ENCODE assay signal across 29 mouse cellular contexts in genomic region chr17:28936133-28936532, GRCm38 (mm10). TPM values are rescaled to one million over a fixed set of nuclear protein-coding genes. Genes with fewer than 3 reads are reported as not detected.
DNase-seq lines count a peak whose midpoint lies in the region; ATAC-seq lines count a peak whose summit lies in the region.
"Had no signal": no experiment of that assay in that cellular context is flagged by ENCODE, and none has a peak within 500 bp of the region (broad histone marks: within the 10 kb centered on the region; RNA-seq: fewer than 3 reads in every experiment).

No protein-coding gene starts in this region.

- no peaks in the 10 kb centered on the region for H3K36me3 ChIP-seq in liver, embryonic 13.5 days
- no peaks in the 10 kb centered on the region for H3K36me3 ChIP-seq in kidney, embryonic 15.5 days
- H3K36me3 ChIP-seq: heart, embryonic 15.5 days; midbrain, embryonic 13.5 days had no signal

- peak; percentile 43; the same call in 1 of the 2 replicates for ATAC-seq in erythroid progenitor cell, adult 5-6 weeks (replicated peaks; ENCODE audit: low FRiP score, poor library complexity, severe bottlenecking)
- ATAC-seq in liver, embryonic 13.5 days (ENCODE audit: low read depth): peak; percentile 77
- 0 out of 2 replicates have a peak, but pooled peaks have one; percentile 4 for ATAC-seq in megakaryocyte progenitor cell, adult 5-6 weeks (replicated peaks; ENCODE audit: poor library complexity)
- no peak for ATAC-seq in kidney, embryonic 15.5 days (replicated peaks; ENCODE audit: low FRiP score)
- ATAC-seq: forebrain, embryonic 13.5 days; midbrain, embryonic 13.5 days had no signal

- no peak overlapping the region for H3K4me3 ChIP-seq in liver, embryonic 13.5 days (replicated peaks)
- H3K4me3 ChIP-seq in kidney, embryonic 15.5 days (replicated peaks): no peak overlapping the region
- H3K4me3 ChIP-seq: forebrain, embryonic 13.5 days; heart, adult 2 months; heart, embryonic 15.5 days; layer of hippocampus, adult 2 months; left cerebral cortex, adult 2 months; midbrain, embryonic 13.5 days had no signal

- H3K9ac ChIP-seq in liver, embryonic 13.5 days: peak overlapping the region; percentile 49; the same call in 1 of the 2 replicates
- no peak overlapping the region for H3K9ac ChIP-seq in kidney, embryonic 15.5 days
- H3K9ac ChIP-seq: forebrain, embryonic 13.5 days; heart, embryonic 15.5 days; hindbrain, embryonic 14.5 days; lung, embryonic 14.5 days; midbrain, embryonic 13.5 days had no signal

- peak; percentile 44 to 70 for DNase-seq in spleen, postnatal 10 days (ENCODE audit: low spot score in 2 of 2)
- no peak for DNase-seq in spleen, adult 18-20 months
- DNase-seq in liver, embryonic 13.5 days: no peak
- no peak for DNase-seq in retina, embryonic 14.5 days (ENCODE audit: low spot score)
- no peak for DNase-seq in natural killer cell, adult 2 months (ENCODE audit: low spot score in 2 of 2)
- DNase-seq: adrenal gland, adult 8-10 months; retina, postnatal 1 day had no signal

- peak overlapping the region; percentile 69 for H3K27ac ChIP-seq in liver, embryonic 13.5 days
- no peak overlapping the region for H3K27ac ChIP-seq in kidney, embryonic 15.5 days
- H3K27ac ChIP-seq: forebrain, embryonic 13.5 days; heart, adult 2 months; heart, embryonic 15.5 days; hindbrain, embryonic 14.5 days; layer of hippocampus, adult 2 months; left cerebral cortex, adult 2 months; midbrain, embryonic 13.5 days had no signal

- 23% methylated on average over 7 of the region's 7 CpGs for WGBS in liver, embryonic 13.5 days (ENCODE audit: insufficient replicate concordance)
- WGBS in kidney, embryonic 15.5 days: 89% methylated on average over 7 of the region's 7 CpGs

- no peaks in the 10 kb centered on the region for H3K27me3 ChIP-seq in liver, embryonic 13.5 days
- H3K27me3 ChIP-seq in kidney, embryonic 15.5 days: no peaks in the 10 kb centered on the region
- H3K27me3 ChIP-seq: forebrain, embryonic 13.5 days; heart, embryonic 15.5 days; midbrain, embryonic 13.5 days had no signal

- no peaks in the 10 kb centered on the region; the same call in 1 of the 2 replicates for H3K9me3 ChIP-seq in liver, embryonic 13.5 days (replicated peaks)
- H3K9me3 ChIP-seq in kidney, embryonic 15.5 days (replicated peaks): no peaks in the 10 kb centered on the region
- H3K9me3 ChIP-seq: forebrain, embryonic 13.5 days; heart, embryonic 15.5 days; midbrain, embryonic 13.5 days had no signal

- H3K4me1 ChIP-seq in liver, embryonic 13.5 days (replicated peaks): peaks cover 37% of the 10 kb centered on the region
- H3K4me1 ChIP-seq in kidney, embryonic 15.5 days: peaks cover 15% of the 10 kb centered on the region
- H3K4me1 ChIP-seq: forebrain, embryonic 13.5 days; midbrain, embryonic 13.5 days had no signal

- peak overlapping the region; percentile 21 for H3K4me2 ChIP-seq in liver, embryonic 13.5 days
- H3K4me2 ChIP-seq in kidney, embryonic 15.5 days: no peak overlapping the region
- H3K4me2 ChIP-seq: forebrain, embryonic 13.5 days; heart, embryonic 15.5 days; hindbrain, embryonic 14.5 days; lung, embryonic 14.5 days; midbrain, embryonic 13.5 days had no signal

RNA-seq across cellular contexts. Expression of gene Pxt1, which starts 7.5 kb away (rescaled TPM):
- 3.2 TPM in 1 of 2 replicates, not detected in the other for total RNA-seq in erythroid progenitor cell, adult 5-6 weeks (2015; ENCODE audit: low replicate concordance)
- total RNA-seq in erythroid progenitor cell, adult 5-6 weeks (2017; ENCODE audit: low replicate concordance): not detected in 2 replicates
- polyA plus RNA-seq in liver, embryonic 13.5 days (2015; fragmentation: Nextera tagmentation; extraction: Ambion mirVana): 0.45 and 0.46 TPM in 2 replicates
- total RNA-seq in megakaryocyte progenitor cell, adult 5-6 weeks (2015): 0.66 and 0.77 TPM in 2 replicates
- 0.27 TPM in 1 of 2 replicates, not detected in the other for total RNA-seq in megakaryocyte progenitor cell, adult 5-6 weeks (2017)
- 0.21 TPM in 1 of 2 replicates, not detected in the other for polyA plus RNA-seq in kidney, embryonic 15.5 days (2015; fragmentation: Nextera tagmentation; extraction: Ambion mirVana)
- total RNA-seq: adrenal gland, adult 8-10 months; gastrocnemius, adult 18-20 months; gastrocnemius, postnatal 36 days; heart, postnatal 4 days; layer of hippocampus, adult 2 months; layer of hippocampus, postnatal 14 days; left cerebral cortex, adult 2 months; left cerebral cortex, postnatal 4 days had no signal
- polyA plus RNA-seq: cerebellum, adult 2 months; cortical plate, adult 2 months; embryonic facial prominence, embryonic 14.5 days; forebrain, embryonic 13.5 days; heart, embryonic 15.5 days; hindbrain, embryonic 14.5 days; midbrain, embryonic 13.5 days; neural tube, embryonic 14.5 days; small intestine, adult 2 months; thymus, postnatal 0 days had no signal

RNA-seq across cellular contexts. Expression of gene Kctd20, which starts 15.6 kb away (rescaled TPM):
- 63.1 and 88.4 TPM in 2 replicates for total RNA-seq in erythroid progenitor cell, adult 5-6 weeks (2015; ENCODE audit: low replicate concordance)
- 82.3 and 128 TPM in 2 replicates for total RNA-seq in erythroid progenitor cell, adult 5-6 weeks (2017; ENCODE audit: low replicate concordance)
- polyA plus RNA-seq in liver, embryonic 13.5 days (2015; fragmentation: Nextera tagmentation; extraction: Ambion mirVana): 65.8 and 78.6 TPM in 2 replicates
- 74.0 and 89.7 TPM in 2 replicates for total RNA-seq in megakaryocyte progenitor cell, adult 5-6 weeks (2015)
- 130 and 137 TPM in 2 replicates for total RNA-seq in megakaryocyte progenitor cell, adult 5-6 weeks (2017)
- polyA plus RNA-seq in kidney, embryonic 15.5 days (2015; fragmentation: Nextera tagmentation; extraction: Ambion mirVana): 88.8 and 91.5 TPM in 2 replicates

RNA-seq across cellular contexts. Expression of gene 4930539E08Rik, which starts 21.0 kb away (rescaled TPM):
- not detected in 2 replicates for total RNA-seq in erythroid progenitor cell, adult 5-6 weeks (2015; ENCODE audit: low replicate concordance)
- total RNA-seq in erythroid progenitor cell, adult 5-6 weeks (2017; ENCODE audit: low replicate concordance): not detected in 2 replicates
- 0.08 and 0.15 TPM in 2 replicates for polyA plus RNA-seq in liver, embryonic 13.5 days (2015; fragmentation: Nextera tagmentation; extraction: Ambion mirVana)
- total RNA-seq in megakaryocyte progenitor cell, adult 5-6 weeks (2015): 0.66 and 1.4 TPM in 2 replicates
- 0.96 and 1.1 TPM in 2 replicates for total RNA-seq in megakaryocyte progenitor cell, adult 5-6 weeks (2017)
- polyA plus RNA-seq in kidney, embryonic 15.5 days (2015; fragmentation: Nextera tagmentation; extraction: Ambion mirVana): 0.12 and 0.23 TPM in 2 replicates
- total RNA-seq: gastrocnemius, adult 18-20 months; gastrocnemius, postnatal 36 days; heart, adult 2 months had no signal

Comparison
In these comparisons a context has a peak if more than half of its experiments do, and no peak if none do; other contexts are left out.
1. DNase-seq: peak in spleen, postnatal 10 days (2 of 2); none in spleen, adult 18-20 months (0 of 2), liver, embryonic 13.5 days (single experiment), retina, embryonic 14.5 days (single experiment) and natural killer cell, adult 2 months (0 of 2).